Mouse (Mus musculus): ENCODE results near the gene Dsn1.

Gene Dsn1

DNA sequence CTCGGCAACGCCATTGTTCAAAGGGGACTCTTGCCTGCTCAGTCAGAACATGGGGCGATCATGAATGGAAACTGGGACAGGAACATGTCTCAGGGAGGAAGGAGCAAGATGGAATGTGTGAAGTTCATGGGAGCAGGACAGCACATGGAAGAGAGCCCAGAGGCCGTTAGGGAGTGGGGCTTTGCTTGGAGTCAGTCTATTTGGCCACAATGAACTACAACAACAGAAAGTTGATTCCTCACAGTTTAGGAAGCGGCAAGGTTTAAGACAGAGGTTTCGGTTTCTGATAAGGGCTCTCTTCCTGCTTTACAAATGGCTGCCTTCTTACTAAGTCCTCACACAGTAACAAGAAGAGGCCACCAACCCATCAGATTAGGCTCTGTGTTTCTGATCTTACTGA, 39.6 kb downstream of the Dsn1 start:
- in situ Hi-C loops (cut with MboI), result no loop called here

DNA sequence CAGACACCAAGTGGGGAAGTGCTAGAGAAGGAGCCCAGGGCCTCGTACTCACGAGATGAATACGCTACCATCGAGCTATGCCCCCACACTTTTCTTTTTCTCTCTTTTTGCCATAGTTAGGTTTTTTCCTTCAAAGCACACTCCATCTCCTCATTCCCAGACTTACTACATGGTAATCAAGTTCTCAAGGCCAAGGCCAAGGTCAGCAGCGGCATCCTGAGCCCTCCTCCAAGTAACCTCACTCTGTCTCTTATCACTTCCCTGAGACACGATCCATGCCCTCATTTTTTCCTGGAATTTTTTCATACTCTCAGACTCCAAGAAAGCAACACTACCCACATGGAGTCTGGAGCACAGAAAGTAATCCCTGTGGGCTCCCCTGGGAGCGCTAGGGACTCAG, 43.1 kb downstream of the Dsn1 start:
- in situ Hi-C loops (cut with MboI), result no loop called here

DNA sequence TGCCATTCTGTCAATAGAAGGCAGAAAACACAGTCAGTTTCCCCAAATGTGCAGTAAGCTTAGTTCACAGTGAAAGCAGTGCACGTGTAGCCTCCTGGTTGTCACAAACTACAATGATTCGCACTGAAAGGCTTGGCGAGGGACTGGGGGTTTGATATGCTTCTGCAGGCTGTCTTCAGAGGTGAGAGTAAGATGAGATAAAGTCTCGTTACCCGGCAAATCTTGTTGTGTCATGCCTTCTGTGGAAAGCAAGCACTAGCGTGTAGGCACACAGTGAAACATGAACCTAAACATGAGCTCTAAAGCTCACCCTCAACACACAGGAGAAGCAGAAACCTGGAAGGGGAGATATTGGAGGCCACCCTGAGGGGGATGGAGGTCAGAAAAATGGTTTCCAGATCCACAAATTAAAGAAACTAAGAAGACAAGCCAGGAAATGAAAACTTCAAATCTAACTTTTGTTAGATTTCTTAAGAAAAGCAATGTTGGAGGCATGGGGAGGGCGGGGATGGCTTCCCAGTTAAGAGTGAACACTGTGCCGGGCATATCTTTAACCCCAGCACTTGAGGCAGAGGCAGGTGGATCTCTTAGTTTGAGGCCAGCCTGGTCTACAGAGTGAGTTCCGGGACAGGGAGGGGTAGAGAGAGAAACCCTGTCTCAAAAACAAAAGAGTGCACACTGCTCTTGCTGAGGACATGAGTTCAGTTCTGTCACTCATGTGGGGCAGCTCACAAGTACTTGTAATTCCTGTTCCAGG, 48.3 kb downstream of the Dsn1 start:
- in situ Hi-C loops (cut with MboI), result no loop called here

DNA sequence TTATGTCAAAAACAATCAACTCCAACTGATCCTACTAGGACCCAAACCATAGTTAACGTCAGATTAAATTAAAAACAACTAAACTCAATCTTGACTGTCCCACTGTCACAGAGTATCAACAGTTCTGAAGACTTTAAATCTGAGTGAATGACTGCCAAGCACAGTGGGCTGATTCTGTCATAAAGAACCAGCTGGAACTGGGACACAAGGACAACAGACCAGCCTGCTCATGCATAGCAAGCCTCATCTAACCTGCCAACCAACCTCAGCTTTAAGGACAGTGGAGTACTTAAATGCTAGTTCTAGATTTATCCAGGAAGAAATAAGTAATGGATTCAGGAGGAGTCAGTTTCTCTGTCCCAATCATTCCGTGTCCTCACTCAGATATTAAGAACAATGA, 49.9 kb downstream of the Dsn1 start:
- in situ Hi-C loops (cut with MboI), result no loop called here

DNA sequence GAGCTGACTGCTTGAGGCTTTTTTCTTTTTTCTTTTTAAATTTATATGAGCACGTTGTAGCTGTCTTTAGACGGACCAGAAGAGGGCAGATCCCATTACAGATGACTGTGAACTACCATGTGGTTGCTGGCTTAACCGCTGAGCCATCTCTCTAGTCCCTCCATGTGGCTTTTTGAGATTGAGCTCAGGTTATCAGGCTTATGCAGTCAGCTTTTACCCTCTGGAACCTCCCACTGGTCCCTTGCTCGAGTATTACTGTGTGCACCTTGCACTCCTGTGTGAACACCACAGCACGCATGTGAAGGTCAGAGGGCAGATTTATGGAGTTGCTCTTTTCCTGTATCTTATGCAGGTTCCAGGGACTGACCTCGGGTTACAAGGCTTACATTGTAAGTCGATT, 50.6 kb downstream of the Dsn1 start:
- in situ Hi-C loops (cut with MboI), result no loop called here

DNA sequence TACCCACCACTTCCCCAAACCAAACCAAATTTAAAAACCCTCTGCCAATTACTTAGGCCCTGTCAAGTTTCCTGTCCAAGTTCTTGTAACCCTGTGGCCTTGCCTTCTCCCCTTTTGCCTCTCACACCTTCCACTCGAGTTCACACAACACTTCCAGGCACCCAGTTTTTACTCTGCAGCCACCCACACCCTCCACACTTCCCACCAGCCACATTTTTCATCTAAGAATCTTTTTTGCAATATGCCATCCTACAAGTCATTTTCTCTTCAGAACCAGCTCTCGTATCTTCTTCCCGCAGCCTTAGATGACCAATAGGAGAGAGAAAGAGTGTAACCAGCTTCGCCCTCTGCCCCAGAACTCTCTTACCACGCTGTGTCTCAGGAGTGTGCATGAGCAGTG, 52.5 kb downstream of the Dsn1 start:
- in situ Hi-C loops (cut with MboI), result no loop called here

DNA sequence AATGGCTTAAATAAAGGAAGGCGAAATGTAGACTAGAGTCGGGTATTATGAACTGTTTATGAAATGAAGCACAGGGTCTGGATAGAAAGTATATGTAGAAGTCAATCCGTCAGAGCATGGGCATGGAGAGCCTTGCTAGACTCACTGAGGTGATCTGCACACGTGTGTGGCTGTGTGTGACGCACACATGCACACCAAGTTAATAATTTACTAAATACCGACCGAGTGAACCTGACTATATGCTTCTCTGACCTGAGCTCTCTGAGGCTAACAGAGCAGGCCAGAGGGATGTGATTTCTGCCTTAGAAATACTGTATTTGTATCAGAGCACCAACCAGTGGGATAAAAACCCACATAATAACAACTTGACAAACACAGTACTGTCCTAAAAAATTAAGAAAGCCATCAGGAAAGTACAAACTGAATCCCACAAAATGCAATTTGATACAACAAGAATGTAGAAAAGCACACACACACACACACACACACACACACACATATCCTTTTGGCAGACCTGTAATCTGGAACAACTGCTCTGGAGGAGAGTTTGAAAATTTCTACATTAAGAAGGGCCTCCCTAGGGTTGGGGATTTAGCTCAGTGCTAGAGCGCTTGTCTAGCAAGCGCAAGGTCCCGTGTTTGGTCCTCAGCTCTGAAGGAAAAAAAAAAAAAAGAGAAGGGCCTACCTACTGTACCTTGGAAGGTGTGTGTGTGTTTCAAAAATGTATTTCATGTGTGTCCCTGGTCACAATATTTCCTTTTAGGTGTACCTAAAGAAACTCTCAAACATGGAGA, 55.5 kb downstream of the Dsn1 start:
- in situ Hi-C loops (cut with MboI), result no loop called here

DNA sequence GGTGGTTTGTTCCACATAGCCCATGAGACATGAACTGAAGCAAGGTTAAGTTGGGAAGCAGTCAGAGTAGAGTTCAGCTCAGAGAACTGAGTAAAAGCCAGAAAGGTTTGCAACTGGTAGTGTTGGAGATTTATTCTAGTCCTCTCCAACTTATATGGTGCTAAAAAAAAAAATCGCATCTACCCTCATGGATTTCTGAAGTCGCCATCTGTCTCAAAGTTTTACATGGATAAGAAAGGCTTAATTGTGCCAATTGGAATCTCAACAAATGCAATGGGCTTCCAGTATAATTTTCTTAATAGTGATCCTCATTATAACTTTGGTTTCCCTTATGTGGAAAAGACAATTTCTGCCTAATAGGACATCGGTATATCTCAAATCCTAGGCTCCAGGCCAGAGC, 56.1 kb downstream of the Dsn1 start:
- in situ Hi-C loops (cut with MboI), result no loop called here
